11 mouse cellular contexts compared by ENCODE assay signal in the genomic region with DNA sequence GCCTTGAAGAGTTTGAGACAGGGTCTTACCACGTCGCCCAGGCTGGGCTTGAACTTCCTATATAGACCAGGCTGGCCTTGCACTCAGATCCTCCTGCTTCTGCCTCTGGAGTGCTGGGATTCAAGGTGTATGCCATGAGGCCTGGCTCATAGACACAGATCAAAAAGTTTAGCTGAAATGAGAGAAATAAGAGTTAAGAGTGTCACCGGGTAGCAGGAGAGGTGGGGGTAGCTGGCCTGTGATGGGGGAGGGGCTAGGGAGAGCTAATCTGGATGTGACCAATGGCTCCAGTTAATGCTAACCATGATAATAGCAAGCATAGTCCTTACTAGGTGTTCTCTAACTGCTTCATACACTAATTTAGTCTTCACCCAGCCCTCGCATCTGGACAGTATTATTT. TPM values are rescaled to one million over a fixed set of nuclear protein-coding genes. Genes with fewer than 3 reads are reported as not detected.
DNase-seq lines count a peak whose midpoint lies in the region; ATAC-seq and TF ChIP-seq lines count a peak whose summit lies in the region.
"Had no signal": no experiment of that assay in that cellular context is flagged by ENCODE, and none has a peak within 500 bp of the region (broad histone marks: within the 10 kb centered on the region; RNA-seq: fewer than 3 reads in every experiment).

No protein-coding gene starts in this region.

- ATAC-seq in heart, embryonic 13.5 days (ENCODE audit: extremely low read depth, insufficient number of reproducible peaks, low FRiP score, low TSS enrichment): no peak
- ATAC-seq in heart, embryonic 11.5 days (replicated peaks; ENCODE audit: insufficient number of reproducible peaks, low FRiP score, low TSS enrichment): no peak
- no peak for ATAC-seq in limb, embryonic 12.5 days (ENCODE audit: insufficient number of reproducible peaks, insufficient read depth, low FRiP score, low TSS enrichment, low read depth)
- ATAC-seq in liver, embryonic 13.5 days (ENCODE audit: low read depth): no peak

- no peak overlapping the region for H3K9ac ChIP-seq in heart, embryonic 13.5 days
- no peak overlapping the region for H3K9ac ChIP-seq in heart, embryonic 11.5 days (ENCODE audit: low read depth, low read length)
- H3K9ac ChIP-seq in limb, embryonic 12.5 days (replicated peaks): no peak overlapping the region
- H3K9ac ChIP-seq in liver, embryonic 13.5 days: no peak overlapping the region
- H3K9ac ChIP-seq: liver, embryonic 14.5 days had no signal

- H3K36me3 ChIP-seq in heart, embryonic 13.5 days: no peaks in the 10 kb centered on the region
- no peaks in the 10 kb centered on the region for H3K36me3 ChIP-seq in heart, embryonic 11.5 days (ENCODE audit: control insufficient read depth, insufficient read depth, low read length)
- H3K36me3 ChIP-seq in limb, embryonic 12.5 days: no peaks in the 10 kb centered on the region
- H3K36me3 ChIP-seq in limb, embryonic 10.5 days: no peaks in the 10 kb centered on the region
- no peaks in the 10 kb centered on the region for H3K36me3 ChIP-seq in E14TG2a.4 (ENCODE audit: insufficient read depth, low read length)
- H3K36me3 ChIP-seq in liver, embryonic 13.5 days: no peaks in the 10 kb centered on the region

- no peak for TF ChIP-seq CTCF in E14TG2a.4 (conservative IDR thresholded peaks at IDR 0.05; ENCODE audit: low read length)

- peaks cover 48% of the 10 kb centered on the region for H3K4me1 ChIP-seq in heart, embryonic 13.5 days
- peaks cover 13% of the 10 kb centered on the region for H3K4me1 ChIP-seq in heart, embryonic 11.5 days (ENCODE audit: control insufficient read depth, insufficient read depth, low read length)
- H3K4me1 ChIP-seq in limb, embryonic 12.5 days (replicated peaks): peaks cover 26% of the 10 kb centered on the region
- H3K4me1 ChIP-seq in limb, embryonic 10.5 days: peaks cover 24% of the 10 kb centered on the region
- H3K4me1 ChIP-seq in E14TG2a.4 (replicated peaks; ENCODE audit: low read depth, low read length): peaks cover 47% of the 10 kb centered on the region
- H3K4me1 ChIP-seq in liver, embryonic 13.5 days (replicated peaks): peaks cover 61% of the 10 kb centered on the region

- no peak for DNase-seq in limb, embryonic 10.5 days (ENCODE audit: low spot score)
- DNase-seq in liver, embryonic 13.5 days: no peak
- DNase-seq in c-Kit-positive CD71-positive TER-119-positive erythroid progenitor cells, embryonic 14.5 days (ENCODE audit: low spot score): no peak
- DNase-seq: cerebellum, adult 9-10 months; right cerebral cortex, postnatal 25 days had no signal

- H3K27ac ChIP-seq in heart, embryonic 13.5 days (replicated peaks): no peak overlapping the region
- H3K27ac ChIP-seq in heart, embryonic 11.5 days (ENCODE audit: low read depth, low read length): no peak overlapping the region
- no peak overlapping the region for H3K27ac ChIP-seq in limb, embryonic 12.5 days
- H3K27ac ChIP-seq in limb, embryonic 10.5 days: no peak overlapping the region
- H3K27ac ChIP-seq in liver, embryonic 13.5 days: no peak overlapping the region
- H3K27ac ChIP-seq: liver, embryonic 14.5 days; stomach, postnatal 0 days had no signal

- no peak overlapping the region for H3K4me3 ChIP-seq in heart, embryonic 13.5 days
- H3K4me3 ChIP-seq in heart, embryonic 11.5 days (ENCODE audit: low read depth, low read length): no peak overlapping the region
- no peak overlapping the region for H3K4me3 ChIP-seq in limb, embryonic 12.5 days (replicated peaks)
- H3K4me3 ChIP-seq in limb, embryonic 10.5 days: no peak overlapping the region
- peak overlapping the region; percentile 90; the same call in 1 of the 2 replicates for H3K4me3 ChIP-seq in E14TG2a.4 (replicated peaks; ENCODE audit: low read length)
- peak overlapping the region; percentile 79; the same call in 1 of the 2 replicates for H3K4me3 ChIP-seq in liver, embryonic 13.5 days (replicated peaks)

- peaks cover 3% of the 10 kb centered on the region; the same call in 1 of the 2 replicates for H3K27me3 ChIP-seq in heart, embryonic 13.5 days (replicated peaks)
- no peaks in the 10 kb centered on the region for H3K27me3 ChIP-seq in heart, embryonic 11.5 days (ENCODE audit: control insufficient read depth, insufficient read depth, low read length)
- H3K27me3 ChIP-seq in limb, embryonic 12.5 days: no peaks in the 10 kb centered on the region
- no peaks in the 10 kb centered on the region for H3K27me3 ChIP-seq in limb, embryonic 10.5 days (ENCODE audit: low read depth, poor library complexity, severe bottlenecking)
- H3K27me3 ChIP-seq in E14TG2a.4 (ENCODE audit: insufficient read depth, low read length): 0 out of 2 replicates have a peak, but pooled peaks cover 3% of the 10 kb centered on the region
- H3K27me3 ChIP-seq in liver, embryonic 13.5 days: no peaks in the 10 kb centered on the region

- 81% methylated on average over 4 of the region's 4 CpGs for WGBS in heart, embryonic 13.5 days
- WGBS in heart, embryonic 11.5 days (ENCODE audit: insufficient replicate concordance): 79% methylated on average over 4 of the region's 4 CpGs
- WGBS in limb, embryonic 12.5 days: 68% methylated on average over 4 of the region's 4 CpGs
- 78% methylated on average over 4 of the region's 4 CpGs for WGBS in limb, embryonic 10.5 days
- WGBS in liver, embryonic 13.5 days (ENCODE audit: insufficient replicate concordance): 59% methylated on average over 4 of the region's 4 CpGs

- no peaks in the 10 kb centered on the region for H3K9me3 ChIP-seq in heart, embryonic 13.5 days
- no peaks in the 10 kb centered on the region for H3K9me3 ChIP-seq in heart, embryonic 11.5 days (replicated peaks; ENCODE audit: control insufficient read depth, low read length)
- no peaks in the 10 kb centered on the region for H3K9me3 ChIP-seq in limb, embryonic 12.5 days
- no peaks in the 10 kb centered on the region for H3K9me3 ChIP-seq in limb, embryonic 10.5 days (replicated peaks)
- H3K9me3 ChIP-seq in E14TG2a.4 (ENCODE audit: low read length): no peaks in the 10 kb centered on the region
- no peaks in the 10 kb centered on the region for H3K9me3 ChIP-seq in liver, embryonic 13.5 days (replicated peaks)

- H3K4me2 ChIP-seq in heart, embryonic 13.5 days: 0 out of 2 replicates have a peak overlapping the region, but pooled peaks have one; percentile 98
- H3K4me2 ChIP-seq in heart, embryonic 11.5 days: no peak overlapping the region
- H3K4me2 ChIP-seq in limb, embryonic 12.5 days: 0 out of 2 replicates have a peak overlapping the region, but pooled peaks have one; percentile 9
- H3K4me2 ChIP-seq in liver, embryonic 13.5 days: peak overlapping the region; percentile 96

RNA-seq across cellular contexts. Expression of a gene that starts 2.4 kb away (rescaled TPM):
- polyA plus RNA-seq in heart, embryonic 13.5 days (2015; fragmentation: Nextera tagmentation; extraction: Ambion mirVana): 5.9 and 6.8 TPM in 2 replicates
- polyA plus RNA-seq in heart, embryonic 11.5 days (2014; fragmentation: Nextera tagmentation; extraction: Ambion mirVana): 8.3 and 8.9 TPM in 2 replicates
- 8.0 and 10.7 TPM in 2 replicates for polyA plus RNA-seq in limb, embryonic 12.5 days (2016; fragmentation: Nextera tagmentation; extraction: Ambion mirVana)
- polyA plus RNA-seq in limb, embryonic 10.5 days (2016; fragmentation: Nextera tagmentation; extraction: Ambion mirVana): 7.1 and 8.6 TPM in 2 replicates
- polyA plus RNA-seq in liver, embryonic 13.5 days (2015; fragmentation: Nextera tagmentation; extraction: Ambion mirVana): 4.0 and 5.3 TPM in 2 replicates

RNA-seq across cellular contexts. Expression of a gene that starts 2.4 kb away (rescaled TPM):
- polyA plus RNA-seq in heart, embryonic 13.5 days (2015; fragmentation: Nextera tagmentation; extraction: Ambion mirVana): 1.2 and 1.4 TPM in 2 replicates
- polyA plus RNA-seq in heart, embryonic 11.5 days (2014; fragmentation: Nextera tagmentation; extraction: Ambion mirVana): 0.39 and 1.1 TPM in 2 replicates
- polyA plus RNA-seq in limb, embryonic 12.5 days (2016; fragmentation: Nextera tagmentation; extraction: Ambion mirVana): 0.49 and 0.55 TPM in 2 replicates
- 0.21 and 0.26 TPM in 2 replicates for polyA plus RNA-seq in limb, embryonic 10.5 days (2016; fragmentation: Nextera tagmentation; extraction: Ambion mirVana)
- polyA plus RNA-seq in liver, embryonic 13.5 days (2015; fragmentation: Nextera tagmentation; extraction: Ambion mirVana): 0.77 and 1.00 TPM in 2 replicates

Comparison
In these comparisons a context has a peak if more than half of its experiments do, and no peak if none do; other contexts are left out.
1. H3K4me3 ChIP-seq: peak in E14TG2a.4 (single experiment) and liver, embryonic 13.5 days (single experiment); none in heart, embryonic 13.5 days (single experiment), heart, embryonic 11.5 days (single experiment), limb, embryonic 12.5 days (single experiment) and limb, embryonic 10.5 days (single experiment).